Mouse (Mus musculus): ENCODE results near the gene Limch1.

- TF ChIP-seq CTCF (IDR thresholded peaks at IDR 0.05; ENCODE audit: low read depth, low read length) (no peak), GATA1 (IDR thresholded peaks at IDR 0.05; ENCODE audit: borderline replicate concordance, low read length) (no peak), GATA2 (IDR thresholded peaks at IDR 0.05; ENCODE audit: borderline replicate concordance, low read depth, low read length) (no peak), POLR2AphosphoS5 (IDR thresholded peaks at IDR 0.05; ENCODE audit: insufficient replicate concordance, low read depth, low read length) (no peak), TAL1 (conservative IDR thresholded peaks at IDR 0.05; ENCODE audit: low read depth, low read length) (no peak)
These were observed 41.0 kb downstream of the Limch1 start for GRCm38 (mm10) chr5:66786621-66787061.
